Mouse (Mus musculus) CD4-positive, CD25-positive, alpha-beta regulatory T cell, adult 2 months (primary cell): ENCODE results near the gene Xkr8.
"Not testable (repeated sequence)": the region's sequence is repeated elsewhere in the genome, so short reads cannot be mapped to it uniquely, and the experiment has no call there.

Experiments
- DNase-seq: peaks from one replicate; pipeline ENCODE4 v3.0.0-alpha.2; 2012; ENCODE audit warnings: low read depth, low spot score

Gene Xkr8

DNA sequence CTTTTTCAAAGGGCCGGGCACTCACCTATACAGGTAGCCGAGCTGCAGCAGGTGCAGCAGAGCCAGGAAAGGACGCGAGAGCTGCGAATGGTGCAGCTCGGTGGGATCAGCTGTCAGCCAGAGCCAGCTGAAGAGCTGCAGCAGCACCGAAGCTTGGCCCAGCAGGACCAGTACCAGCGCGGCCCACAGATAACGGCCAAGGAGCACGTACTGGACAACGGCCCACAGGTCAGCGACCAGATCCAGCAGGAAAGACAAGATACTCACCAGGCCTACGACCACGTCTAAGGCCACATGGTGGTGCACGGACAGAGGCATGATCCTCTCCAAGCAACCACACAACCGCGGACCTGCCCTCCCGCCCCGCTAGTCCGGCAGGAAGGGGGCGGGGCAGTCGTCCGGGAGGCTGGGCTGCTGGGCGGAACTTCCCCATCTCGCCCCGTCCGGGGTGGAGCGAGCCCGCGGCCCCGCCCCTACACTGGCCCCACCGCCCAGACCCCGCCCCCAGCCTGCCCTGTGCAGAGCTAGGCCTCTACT lies at the start of gene Xkr8:
Gene Xkr8, minus strand, starts transcription at position 399 of the 537 bp plus-strand sequence.
- DNase-seq: peak; percentile 88

DNA sequence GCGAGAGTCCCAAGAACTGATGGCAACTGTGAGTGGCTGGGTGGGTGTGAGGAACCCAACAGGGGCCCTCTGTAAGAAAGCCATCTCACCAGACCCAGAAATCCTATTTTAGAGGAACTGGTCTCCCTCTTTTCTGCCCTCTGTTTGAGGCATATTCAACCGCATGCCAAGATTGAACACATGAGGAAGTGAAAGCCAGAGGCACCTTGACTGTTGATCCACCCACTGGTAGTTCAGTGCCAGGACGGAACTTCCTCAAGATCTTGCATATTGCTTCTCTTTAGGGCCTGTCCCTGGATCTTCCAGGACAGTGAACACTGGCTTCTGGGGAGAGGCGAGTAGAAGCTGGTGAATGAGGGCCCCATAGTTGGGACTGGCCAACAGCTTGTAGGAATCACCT lies 47.9 kb upstream of the Xkr8 start:
- no peak for DNase-seq

DNA sequence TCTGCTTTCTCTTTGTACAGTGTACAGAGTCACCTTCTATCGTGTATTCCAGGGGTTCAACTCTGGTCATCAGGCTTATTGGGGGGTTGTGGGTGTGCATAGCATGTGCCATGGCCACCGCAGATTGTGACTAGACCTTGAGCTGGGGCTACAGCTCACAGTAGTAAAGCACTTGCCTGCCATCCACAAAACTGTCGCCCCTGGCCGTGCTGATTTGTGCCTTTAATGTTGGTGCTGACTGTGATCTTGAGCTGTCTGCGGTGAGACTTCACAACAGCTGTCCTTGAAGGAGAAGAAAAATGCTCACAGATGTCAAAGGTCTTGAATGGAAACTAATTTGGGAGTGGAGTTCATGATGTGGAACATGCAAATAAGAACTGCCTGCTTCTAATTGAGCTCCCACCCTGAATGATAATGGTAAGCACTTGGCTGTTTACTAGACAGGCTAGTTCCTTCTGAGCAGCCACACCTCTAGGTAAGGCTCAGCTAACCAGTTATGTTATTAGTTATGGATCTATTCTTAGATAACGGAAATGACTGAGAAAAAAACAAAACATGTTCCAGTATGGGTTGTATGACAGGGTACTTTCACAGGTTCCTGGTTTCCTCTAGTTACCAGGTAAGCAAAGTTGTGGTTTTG lies 46.3 kb upstream of the Xkr8 start:
- no peak for DNase-seq

GRCm38 (mm10) chr4:132776764-132777163 lies 44.4 kb upstream of the Xkr8 start:
- DNase-seq: peak; percentile 81

DNA sequence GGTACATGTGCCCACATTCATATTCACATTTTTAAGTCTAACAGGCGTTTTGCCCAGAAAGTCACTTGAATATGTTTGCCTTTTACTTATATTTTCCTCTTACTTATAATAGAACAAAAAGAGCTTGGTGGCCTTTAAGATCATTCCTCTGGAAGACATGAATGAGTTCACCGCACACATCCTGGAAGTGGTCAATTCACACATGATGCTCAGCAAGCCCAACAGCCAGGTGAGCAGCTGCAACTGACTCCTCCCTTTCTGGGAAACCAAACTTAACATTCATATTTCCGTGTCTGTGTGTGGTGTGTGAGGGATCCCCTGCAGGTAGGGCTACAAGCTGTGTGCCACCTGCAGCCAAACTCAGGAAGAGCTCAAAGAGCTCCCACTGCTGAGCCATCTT lies 42.6 kb upstream of the Xkr8 start:
- no peak for DNase-seq

GRCm38 (mm10) chr4:132771776-132772175 lies 39.4 kb upstream of the Xkr8 start:
- no peak for DNase-seq

DNA sequence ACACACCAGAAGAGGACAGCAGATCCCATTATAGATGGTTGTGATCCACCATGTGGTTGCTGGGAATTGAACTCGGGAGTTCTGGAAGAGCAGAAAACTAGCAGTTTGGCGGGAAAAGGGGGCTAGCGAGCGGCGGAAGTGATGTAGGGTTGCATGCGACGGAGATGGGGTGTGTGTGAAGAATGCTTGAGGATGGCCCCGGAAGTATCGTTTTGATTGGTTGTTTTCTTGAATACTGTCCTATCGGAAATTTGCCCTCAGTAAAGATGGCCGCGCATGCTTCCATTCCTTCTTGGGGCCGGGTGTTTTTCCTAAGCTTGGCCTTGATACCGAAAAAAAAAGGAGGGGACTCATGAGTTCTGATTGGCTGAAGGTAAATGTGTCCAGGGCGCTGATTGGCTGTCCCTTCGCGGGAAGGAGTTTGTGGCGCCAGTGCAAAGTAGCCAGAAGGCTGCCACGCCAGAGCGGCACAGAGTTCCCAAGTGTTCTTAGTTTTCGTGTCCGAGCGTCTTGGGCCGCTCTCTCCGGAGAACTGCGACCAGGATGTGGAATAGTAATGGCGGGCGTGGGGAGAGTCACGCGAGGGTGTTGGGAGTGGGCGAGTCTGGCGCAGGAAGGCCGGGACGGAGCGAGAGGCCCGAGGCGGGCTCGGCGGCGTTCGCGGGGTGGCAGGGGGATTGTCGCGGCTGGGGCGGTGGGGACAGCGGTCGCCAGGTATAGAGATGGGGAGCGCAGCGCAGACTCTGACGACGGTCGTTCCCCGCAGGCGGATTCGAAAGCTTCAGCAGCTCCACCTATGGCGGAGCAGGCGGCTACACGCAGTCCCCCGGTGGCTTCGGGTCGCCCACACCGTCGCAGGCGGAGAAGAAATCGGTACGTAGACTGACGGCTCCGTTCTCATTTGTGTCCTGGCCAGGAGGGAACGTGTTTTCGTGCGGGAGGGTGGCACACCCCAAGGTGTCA lies 35.8 kb upstream of the Xkr8 start, which contains the start of gene Rpa2:
Gene Rpa2, plus strand, starts transcription at position 419 of the 963 bp plus-strand sequence.
- peak; percentile 99 for DNase-seq

- not testable (repeated sequence) for DNase-seq
Observed at GRCm38 (mm10) chr4:132763125-132763524, 30.8 kb upstream of the Xkr8 start.

- no peak for DNase-seq
Observed at GRCm38 (mm10) chr4:132762602-132763001, 30.3 kb upstream of the Xkr8 start.

DNA sequence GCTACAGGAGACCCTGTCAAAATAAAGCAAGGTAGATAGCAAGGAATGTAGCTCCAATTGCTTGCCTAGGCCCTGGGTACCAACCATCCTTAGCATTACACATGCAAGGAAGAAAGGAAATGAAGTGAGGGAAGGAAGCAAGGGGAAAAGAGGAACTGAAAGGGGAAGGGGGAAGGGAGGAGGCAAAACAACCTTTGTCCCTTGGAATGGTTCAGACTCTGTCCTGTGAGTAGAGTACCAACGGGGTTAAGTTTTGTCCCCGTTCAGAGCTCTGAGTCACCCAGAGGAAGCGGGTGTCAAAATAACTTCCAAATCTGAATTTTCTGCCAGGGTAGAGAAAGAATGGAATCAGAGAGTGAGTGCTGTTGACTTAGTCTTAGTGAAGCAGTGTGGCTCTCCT lies 27.9 kb upstream of the Xkr8 start:
- DNase-seq: no peak

DNA sequence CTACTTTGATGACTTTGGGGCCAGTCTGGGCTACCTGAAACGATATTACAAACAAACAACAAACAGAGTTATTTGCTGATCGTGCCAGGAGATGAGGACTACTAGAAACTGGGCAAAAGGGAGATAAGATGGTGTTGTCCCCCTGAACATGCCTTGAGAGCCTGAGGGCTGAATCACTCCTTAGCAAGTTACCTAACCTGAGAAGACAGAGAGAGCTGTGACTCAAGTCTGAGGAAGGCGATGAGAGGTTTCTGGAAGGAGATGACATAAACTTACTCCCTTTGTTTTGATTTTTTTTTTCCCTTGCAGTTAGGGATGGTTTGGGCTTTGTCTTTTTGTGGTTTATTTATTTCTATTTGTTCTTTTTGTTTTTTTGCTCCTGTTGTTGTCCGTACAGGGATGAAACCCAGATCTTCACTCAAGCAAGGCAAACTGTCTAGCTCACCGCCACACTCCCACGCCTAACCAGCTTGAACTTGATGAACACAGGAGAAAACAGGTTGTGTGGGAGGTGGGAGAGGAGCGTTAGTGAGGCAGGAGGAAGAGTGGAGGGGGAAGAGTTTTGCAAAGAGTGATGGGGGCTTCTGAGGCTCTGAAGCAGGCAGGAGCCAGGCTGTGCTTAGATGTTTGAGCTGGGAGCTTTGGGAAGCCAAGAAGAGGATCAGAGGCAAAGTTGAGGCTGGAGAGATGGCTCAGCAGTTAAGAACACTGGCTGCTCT lies 25.4 kb upstream of the Xkr8 start:
- DNase-seq: peak; percentile 41

GRCm38 (mm10) chr4:132756974-132757373 lies 24.6 kb upstream of the Xkr8 start, which contains the start of gene Smpdl3b:
Gene Smpdl3b (minus strand): TSS chr4:132757252.
- peak; percentile 73 for DNase-seq

DNA sequence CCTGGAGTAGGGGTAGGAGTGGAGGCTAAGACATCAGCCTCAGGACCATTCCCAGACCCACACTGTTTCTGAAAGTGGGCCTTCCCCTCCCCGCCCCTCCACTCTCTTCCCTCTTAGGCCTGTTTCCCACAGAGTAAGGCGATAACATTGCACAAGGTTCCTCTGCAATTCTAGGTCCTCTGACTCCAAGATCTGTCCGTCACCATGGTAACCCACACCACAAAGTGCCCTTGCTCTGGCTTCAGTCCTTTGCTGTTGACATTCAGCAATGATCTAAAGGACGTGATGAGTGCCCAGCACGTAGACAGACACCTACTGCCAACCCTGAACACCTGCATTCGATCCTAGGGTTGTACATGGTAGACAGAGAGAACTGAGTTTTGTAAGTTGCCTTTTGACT lies 20.6 kb upstream of the Xkr8 start:
- DNase-seq: no peak

- DNase-seq: no peak
Observed at GRCm38 (mm10) chr4:132749258-132749982, 17.1 kb upstream of the Xkr8 start.

- peak; percentile 30 for DNase-seq
Observed at GRCm38 (mm10) chr4:132748778-132749177, 16.4 kb upstream of the Xkr8 start.

- DNase-seq: peak; percentile 73
Observed at GRCm38 (mm10) chr4:132747664-132748259, 15.4 kb upstream of the Xkr8 start.

- peak; percentile 45 for DNase-seq
Observed at GRCm38 (mm10) chr4:132746911-132747517, 14.7 kb upstream of the Xkr8 start.

GRCm38 (mm10) chr4:132743992-132744911 lies 11.9 kb upstream of the Xkr8 start:
- no peak for DNase-seq

DNA sequence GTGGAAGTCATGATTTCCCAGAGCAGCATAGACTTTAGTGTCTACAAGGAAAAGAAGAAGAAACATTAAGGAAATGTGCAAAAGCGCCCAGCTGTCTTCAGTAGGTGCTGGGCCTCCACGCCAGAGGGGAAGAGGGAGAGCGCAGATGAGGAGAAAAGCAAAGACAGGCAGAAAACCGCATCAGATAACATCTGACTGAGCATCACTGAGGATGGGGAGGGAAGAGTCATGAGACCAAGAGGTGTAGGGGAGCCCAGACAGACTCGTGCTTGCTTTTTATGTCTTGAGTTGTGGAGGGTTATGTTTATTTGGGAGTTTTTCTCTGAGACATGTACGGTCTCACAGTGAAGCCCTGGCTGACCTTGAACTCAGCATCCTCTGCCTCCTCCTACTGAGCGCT lies 9.1 kb upstream of the Xkr8 start:
- peak; percentile 30 for DNase-seq
